Mouse (Mus musculus) lung, embryonic 14.5 days (tissue): ENCODE measurements at regions not wholly inside any gene's neighbourhood (a gene's known extent, or its start where the extent isn't known, plus 50 kb on each side); places are given as distances from the start of the nearest gene placed in this dataset. TPM values are rescaled to one million over a fixed set of nuclear protein-coding genes. Genes with fewer than 3 reads are reported as not detected.

Source experiments
- ATAC-seq: fragments of 200-750 bp; cut with Nextera tagmentation; 2 replicates; pipeline ENCODE4 v1.8.0; 2017; ENCODE audit warnings: mild to moderate bottlenecking, moderate TSS enrichment, moderate library complexity; ENCODE audit not compliant: insufficient read depth
- DNase-seq: peaks from one replicate; pipeline ENCODE4 v3.0.0-alpha.2; 2015
- H3K27ac ChIP-seq: fragments of 300-500 bp; sonication (generic); 2 replicates; pipeline ENCODE4 v1.5.1; 2014; ENCODE audit warnings: low read depth, mild to moderate bottlenecking, moderate library complexity
- H3K27me3 ChIP-seq: fragments of 300-500 bp; sonication (generic); 2 replicates; pipeline ENCODE4 v1.6.1; 2014; ENCODE audit warnings: low read length, control low read depth; ENCODE audit not compliant: insufficient read depth
- H3K36me3 ChIP-seq: fragments of 300-500 bp; sonication (generic); 2 replicates; pipeline ENCODE4 v1.6.1; 2014; ENCODE audit warnings: control low read depth; ENCODE audit not compliant: insufficient read depth
- H3K4me1 ChIP-seq: fragments of 300-500 bp; sonication (generic); 2 replicates; pipeline ENCODE4 v1.6.1; 2014; ENCODE audit warnings: antibody characterized with exemption, control low read depth; ENCODE audit not compliant: insufficient read depth
- H3K4me2 ChIP-seq: fragments of 300-500 bp; sonication (generic); 2 replicates; pipeline ENCODE4 v1.6.1; 2014; ENCODE audit warnings: mild to moderate bottlenecking
- H3K4me3 ChIP-seq: fragments of 300-500 bp; sonication (generic); 2 replicates; pipeline ENCODE4 v1.5.1; 2014; ENCODE audit warnings: low read depth, low read length
- H3K9ac ChIP-seq: fragments of 300-500 bp; sonication (generic); 2 replicates; pipeline ENCODE4 v1.6.1; 2014
- H3K9me3 ChIP-seq: fragments of 300-500 bp; sonication (generic); 2 replicates; pipeline ENCODE4 v1.6.1; 2016; ENCODE audit warnings: low read depth, low read length, control low read depth
- CTCF ChIP-seq: IDR thresholded peaks from 2 replicates; pipeline ENCODE4 v1.5.1; 2016; ENCODE audit warnings: antibody characterized with exemption, low read depth
- WGBS: fragments of 180-500 bp; shearing (Covaris S2); extraction: QIAGEN DNeasy Blood & Tissue Kit; methylation state at CpG from one replicate; pipeline ENCODE4 v1.1.7; 2014; 5-methylcytosine and 5-hydroxymethylcytosine counted together
- microRNA-seq: library from miRNA; unstranded; fragments of <30 nt; microRNA quantifications from one replicate; pipeline ENCODE4, GENCODE M21; 2016; ENCODE audit warnings: borderline number of aligned reads

- Histone ChIP-seq H3K36me3 (no peaks in the 10 kb centered on the region), H3K4me3 (no peak overlapping the region), H3K27me3 (peaks cover 15% of the 10 kb centered on the region; the same call in 1 of the 2 replicates), H3K4me2 (no peak overlapping the region), H3K9me3 (no peaks in the 10 kb centered on the region), H3K27ac (no peak overlapping the region), H3K9ac (no peak overlapping the region), H3K4me1 (peaks cover 7% of the 10 kb centered on the region)
- no peak for DNase-seq
- TF ChIP-seq CTCF, result no peak
- no peak for ATAC-seq
- 79% methylated on average over 3 of the region's 3 CpGs for WGBS
Observed at GRCm38 (mm10) chr7:115407889-115408288, 630.7 kb downstream of the Sox6 start.

DNA sequence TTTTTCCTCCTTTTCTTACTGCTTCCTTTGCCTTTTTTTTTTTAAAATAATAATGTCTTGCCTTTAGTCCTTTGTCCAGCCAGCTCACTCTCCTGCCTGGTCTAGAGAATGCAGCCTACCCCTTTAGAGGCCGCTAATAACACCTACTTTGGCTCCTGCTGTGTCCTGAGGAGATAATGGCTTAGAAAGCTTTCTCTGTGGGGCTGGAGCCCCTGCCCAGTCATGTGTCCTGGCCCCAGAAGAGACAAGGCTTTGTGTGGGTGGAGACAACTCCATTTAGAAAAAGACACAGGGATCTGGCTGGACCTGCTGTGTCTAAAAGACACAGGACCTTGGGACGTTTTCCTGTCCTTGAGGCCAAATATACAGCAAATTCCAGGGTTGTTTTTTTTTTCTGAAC, 629.7 kb downstream of the Sox6 start:
- Histone ChIP-seq H3K27me3 (peaks cover 17% of the 10 kb centered on the region), H3K4me3 (no peak overlapping the region), H3K9me3 (no peaks in the 10 kb centered on the region), H3K27ac (0 out of 2 replicates have a peak overlapping the region, but pooled peaks have one; percentile 9), H3K9ac (no peak overlapping the region), H3K36me3 (no peaks in the 10 kb centered on the region), H3K4me1 (peaks cover 7% of the 10 kb centered on the region), H3K4me2 (no peak overlapping the region)
- ATAC-seq, result no peak
- 46% methylated on average over 2 of the region's 2 CpGs for WGBS
- DNase-seq, result no peak
- no peak for TF ChIP-seq CTCF

GRCm38 (mm10) chr7:115410501-115411230, 627.9 kb downstream of the Sox6 start:
- no peak for TF ChIP-seq CTCF
- Histone ChIP-seq H3K9ac (no peak overlapping the region), H3K9me3 (no peaks in the 10 kb centered on the region), H3K27me3 (peaks cover 16% of the 10 kb centered on the region), H3K36me3 (no peaks in the 10 kb centered on the region), H3K4me1 (peaks cover 11% of the 10 kb centered on the region), H3K4me3 (no peak overlapping the region), H3K27ac (no peak overlapping the region), H3K4me2 (no peak overlapping the region)
- 27% methylated on average over 17 of the region's 17 CpGs for WGBS
- peak; percentile 73 for DNase-seq
- ATAC-seq, result peak; percentile 74

- Histone ChIP-seq H3K36me3 (no peaks in the 10 kb centered on the region), H3K4me2 (no peak overlapping the region), H3K9ac (no peak overlapping the region), H3K9me3 (no peaks in the 10 kb centered on the region), H3K27ac (0 out of 2 replicates have a peak overlapping the region, but pooled peaks have one; percentile 4), H3K4me1 (peaks cover 11% of the 10 kb centered on the region), H3K4me3 (no peak overlapping the region), H3K27me3 (peaks cover 16% of the 10 kb centered on the region)
- WGBS, result 51% methylated on average over 2 of the region's 2 CpGs
- TF ChIP-seq CTCF, result no peak
- peak; percentile 83 for ATAC-seq
- DNase-seq, result peak; percentile 80
Observed at GRCm38 (mm10) chr7:115411456-115411855, 627.1 kb downstream of the Sox6 start.

- peaks cover 7% of the 10 kb centered on the region; the same call in 1 of the 2 replicates for H3K27me3 ChIP-seq
- no peak overlapping the region for H3K4me3 ChIP-seq
- TF ChIP-seq CTCF, result no peak
- no peak overlapping the region for H3K9ac ChIP-seq
- ATAC-seq (no peak), DNase-seq (peak; percentile 12)
- no peak overlapping the region for H3K4me2 ChIP-seq
- H3K4me1 ChIP-seq, result peaks cover 11% of the 10 kb centered on the region
- no peak overlapping the region for H3K27ac ChIP-seq
- H3K9me3 ChIP-seq, result no peaks in the 10 kb centered on the region; the same call in 1 of the 2 replicates
- no peaks in the 10 kb centered on the region for H3K36me3 ChIP-seq
- 12% methylated on average over 5 of the region's 5 CpGs for WGBS
Observed at GRCm38 (mm10) chr7:115415147-115415561, 623.4 kb downstream of the Sox6 start.

Small RNAs in the stretch of these regions (microRNA-seq; reads per million reads assigned to microRNA genes)
- not detected for gene Gm27684
